Mouse (Mus musculus) midbrain, embryonic 15.5 days (tissue): ENCODE results near the gene Ddx11. TPM values are rescaled to one million over a fixed set of nuclear protein-coding genes. Genes with fewer than 3 reads are reported as not detected.

Experiments used
- polyA plus RNA-seq: library from polyadenylated mRNA; unstranded; fragments of >200 nt; fragmentation: Nextera tagmentation; extraction: Ambion mirVana; gene quantifications from 2 replicates; pipeline ENCODE4 v1.2.1, GENCODE M21; 2015

The Ddx11 gene
- polyA plus RNA-seq, 1 experiment from 2014 or later = 6.0 TPM

Other genes with a start within 250 kb of the Ddx11 start
- 57.6 and 67.4 TPM in 2 replicates for gene Ralbp1, start 237.7 kb upstream of the Ddx11 start, polyA plus RNA-seq
- gene Twsg1, start 172.3 kb upstream of the Ddx11 start, polyA plus RNA-seq = 56.8 and 59.1 TPM in 2 replicates
- 161 and 170 TPM in 2 replicates for gene Ankrd12, start 46.4 kb upstream of the Ddx11 start, polyA plus RNA-seq
- 341 and 355 TPM in 2 replicates for gene Ndufv2, start 22.0 kb upstream of the Ddx11 start, polyA plus RNA-seq
- gene Washc1, start 12.0 kb upstream of the Ddx11 start, polyA plus RNA-seq = 44.9 and 46.3 TPM in 2 replicates